Mouse (Mus musculus): ENCODE data around the gene Tigd4.

DNA sequence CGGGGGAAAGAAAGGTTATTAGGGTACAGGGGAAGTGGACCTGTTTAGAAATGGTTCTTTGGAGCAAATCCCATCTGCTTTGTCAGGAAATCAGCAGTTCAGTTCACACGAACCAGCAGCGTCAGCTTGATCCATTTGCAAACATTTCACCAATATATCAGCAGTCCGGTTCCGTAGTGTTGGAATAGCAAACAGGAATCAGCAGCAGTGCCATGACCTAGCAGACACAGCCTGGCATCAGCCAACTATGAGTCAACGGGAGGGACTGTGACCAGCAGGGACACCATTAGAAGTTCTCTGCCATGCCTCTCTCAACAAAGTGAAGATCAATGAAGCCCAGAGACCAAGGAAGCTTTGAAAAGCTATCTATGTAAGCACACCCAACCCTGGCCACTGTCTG is 26.4 kb downstream of the Tigd4 start:
- TF ChIP-seq USF1 (IDR thresholded peaks at IDR 0.05; ENCODE audit: low read depth) (no peak), MYOD1 (IDR thresholded peaks at IDR 0.05; ENCODE audit: control insufficient read depth in 1 of 3, insufficient read length in 2 of 3, low read depth in 2 of 3) (no peak), POLR2A (IDR thresholded peaks at IDR 0.05; ENCODE audit: insufficient read length, low read depth) (no peak), TCF12 (IDR thresholded peaks at IDR 0.05; ENCODE audit: insufficient read depth, poor library complexity, severe bottlenecking) (no peak), E2F4 (IDR thresholded peaks at IDR 0.05; ENCODE audit: insufficient read depth) (no peak), MYOG (IDR thresholded peaks at IDR 0.05; ENCODE audit: control insufficient read depth in 1 of 3, insufficient read depth in 1 of 3, insufficient read length in 2 of 3, low read depth in 2 of 3) (no peak), CEBPB (IDR thresholded peaks at IDR 0.05; ENCODE audit: insufficient read depth, poor library complexity, severe bottlenecking) (no peak), TCF3 (IDR thresholded peaks at IDR 0.05; ENCODE audit: insufficient read length, low read depth) (no peak), POLR2AphosphoS2 (IDR thresholded peaks at IDR 0.05; ENCODE audit: insufficient read length, low read depth) (no peak)

All from myocyte (in vitro differentiated cells).